Mouse (Mus musculus): ENCODE data around the gene Triobp. TPM values are rescaled to one million over a fixed set of nuclear protein-coding genes. Genes with fewer than 3 reads are reported as not detected.

Triobp gene
- polyA plus RNA-seq, 1 experiment from 2014 or later: 35.4 TPM

GRCm38 (mm10) chr15:79037913-79038328 is 90.4 kb downstream of the Triobp start:
- H3K4me3 ChIP-seq (ENCODE audit: low read depth, low read length): no peak overlapping the region
- H3K27me3 ChIP-seq (ENCODE audit: control insufficient read depth, insufficient read depth, low read length): peaks cover 18% of the 10 kb centered on the region
- peak; percentile 13; the same call in 1 of the 2 replicates for ATAC-seq (ENCODE audit: low read depth)
- no peak overlapping the region for H3K9ac ChIP-seq (replicated peaks; ENCODE audit: low read depth, low read length)
- H3K9me3 ChIP-seq (ENCODE audit: control insufficient read depth, low read length): no peaks in the 10 kb centered on the region
- peaks cover 7% of the 10 kb centered on the region; the same call in 1 of the 2 replicates for H3K4me1 ChIP-seq (ENCODE audit: control insufficient read depth, insufficient read depth, low read length)
- H3K36me3 ChIP-seq (ENCODE audit: control insufficient read depth, insufficient read depth, low read length): no peaks in the 10 kb centered on the region
- WGBS: 14% methylated on average over 14 of the region's 14 CpGs
- peak overlapping the region; percentile 24; the same call in 1 of the 2 replicates for H3K4me2 ChIP-seq (ENCODE audit: low read depth, low read length)
- H3K27ac ChIP-seq (ENCODE audit: low read depth, low read length): no peak overlapping the region

GRCm38 (mm10) chr15:79038331-79038730 is 90.8 kb downstream of the Triobp start:
- H3K9me3 ChIP-seq (ENCODE audit: control insufficient read depth, low read length): no peaks in the 10 kb centered on the region
- H3K9ac ChIP-seq (replicated peaks; ENCODE audit: low read depth, low read length): no peak overlapping the region
- H3K36me3 ChIP-seq (ENCODE audit: control insufficient read depth, insufficient read depth, low read length): no peaks in the 10 kb centered on the region
- H3K27me3 ChIP-seq (ENCODE audit: control insufficient read depth, insufficient read depth, low read length): peaks cover 22% of the 10 kb centered on the region
- no peak overlapping the region for H3K4me3 ChIP-seq (ENCODE audit: low read depth, low read length)
- no peak for ATAC-seq (ENCODE audit: low read depth)
- H3K4me2 ChIP-seq (ENCODE audit: low read depth, low read length): no peak overlapping the region
- 58% methylated on average over 10 of the region's 10 CpGs for WGBS
- peaks cover 10% of the 10 kb centered on the region; the same call in 1 of the 2 replicates for H3K4me1 ChIP-seq (ENCODE audit: control insufficient read depth, insufficient read depth, low read length)
- no peak overlapping the region for H3K27ac ChIP-seq (ENCODE audit: low read depth, low read length)

- Histone ChIP-seq H3K4me1 (ENCODE audit: control insufficient read depth, insufficient read depth, low read length) (peaks cover 10% of the 10 kb centered on the region; the same call in 1 of the 2 replicates), H3K9me3 (ENCODE audit: control insufficient read depth, low read length) (no peaks in the 10 kb centered on the region), H3K9ac (replicated peaks; ENCODE audit: low read depth, low read length) (no peak overlapping the region), H3K4me3 (ENCODE audit: low read depth, low read length) (no peak overlapping the region), H3K36me3 (ENCODE audit: control insufficient read depth, insufficient read depth, low read length) (no peaks in the 10 kb centered on the region), H3K27me3 (ENCODE audit: control insufficient read depth, insufficient read depth, low read length) (peaks cover 27% of the 10 kb centered on the region), H3K4me2 (ENCODE audit: low read depth, low read length) (no peak overlapping the region), H3K27ac (ENCODE audit: low read depth, low read length) (no peak overlapping the region)
- peak; percentile 29; the same call in 1 of the 2 replicates for ATAC-seq (ENCODE audit: low read depth)
- WGBS: 27% methylated on average over 7 of the region's 7 CpGs
Measured at GRCm38 (mm10) chr15:79038853-79039252, 91.3 kb downstream of the Triobp start.

GRCm38 (mm10) chr15:79040501-79041416 is 93.2 kb downstream of the Triobp start:
- WGBS: 19% methylated on average over 24 of the region's 24 CpGs
- H3K4me2 ChIP-seq (ENCODE audit: low read depth, low read length): peak overlapping the region; percentile 37
- no peak overlapping the region for H3K27ac ChIP-seq (ENCODE audit: low read depth, low read length)
- no peaks in the 10 kb centered on the region for H3K9me3 ChIP-seq (ENCODE audit: control insufficient read depth, low read length)
- H3K4me3 ChIP-seq (ENCODE audit: low read depth, low read length): peak overlapping the region; percentile 9; the same call in 1 of the 2 replicates
- peaks cover 27% of the 10 kb centered on the region for H3K27me3 ChIP-seq (ENCODE audit: control insufficient read depth, insufficient read depth, low read length)
- ATAC-seq (ENCODE audit: low read depth): no peak
- no peaks in the 10 kb centered on the region for H3K36me3 ChIP-seq (ENCODE audit: control insufficient read depth, insufficient read depth, low read length)
- peaks cover 10% of the 10 kb centered on the region; the same call in 1 of the 2 replicates for H3K4me1 ChIP-seq (ENCODE audit: control insufficient read depth, insufficient read depth, low read length)
- H3K9ac ChIP-seq (replicated peaks; ENCODE audit: low read depth, low read length): peak overlapping the region; percentile 25; the same call in 1 of the 2 replicates

GRCm38 (mm10) chr15:79041585-79041984 is 94.1 kb downstream of the Triobp start, which contains the start of gene Galr3:
TSS of gene Galr3 (plus strand) at chr15:79041885.
- Histone ChIP-seq H3K27me3 (ENCODE audit: control insufficient read depth, insufficient read depth, low read length) (peaks cover 27% of the 10 kb centered on the region), H3K27ac (ENCODE audit: low read depth, low read length) (peak within 1 kb of the TSS; percentile 28; the same call in 1 of the 2 replicates), H3K4me1 (ENCODE audit: control insufficient read depth, insufficient read depth, low read length) (peaks cover 10% of the 10 kb centered on the region; the same call in 1 of the 2 replicates), H3K9ac (replicated peaks; ENCODE audit: low read depth, low read length) (peak within 1 kb of the TSS; percentile 67), H3K36me3 (ENCODE audit: control insufficient read depth, insufficient read depth, low read length) (no peaks in the 10 kb centered on the region), H3K4me3 (ENCODE audit: low read depth, low read length) (peak within 1 kb of the TSS; percentile 52), H3K9me3 (ENCODE audit: control insufficient read depth, low read length) (no peaks in the 10 kb centered on the region), H3K4me2 (ENCODE audit: low read depth, low read length) (peak within 1 kb of the TSS; percentile 89)
- ATAC-seq (ENCODE audit: low read depth): no peak
- 78% methylated on average over 5 of the region's 6 CpGs for WGBS

- H3K27ac ChIP-seq (ENCODE audit: low read depth, low read length): peak overlapping the region; percentile 28; the same call in 1 of the 2 replicates
- peak overlapping the region; percentile 89 for H3K4me2 ChIP-seq (ENCODE audit: low read depth, low read length)
- WGBS: under 1% methylated on average over 85 of the region's 105 CpGs
- ATAC-seq (ENCODE audit: low read depth): peak; percentile 36; the same call in 1 of the 2 replicates
- H3K27me3 ChIP-seq (ENCODE audit: control insufficient read depth, insufficient read depth, low read length): peaks cover 27% of the 10 kb centered on the region
- no peaks in the 10 kb centered on the region for H3K36me3 ChIP-seq (ENCODE audit: control insufficient read depth, insufficient read depth, low read length)
- peak overlapping the region; percentile 52 for H3K4me3 ChIP-seq (ENCODE audit: low read depth, low read length)
- H3K9ac ChIP-seq (replicated peaks; ENCODE audit: low read depth, low read length): peak overlapping the region; percentile 67
- H3K9me3 ChIP-seq (ENCODE audit: control insufficient read depth, low read length): no peaks in the 10 kb centered on the region
- peaks cover 7% of the 10 kb centered on the region; the same call in 1 of the 2 replicates for H3K4me1 ChIP-seq (ENCODE audit: control insufficient read depth, insufficient read depth, low read length)
Measured at GRCm38 (mm10) chr15:79042721-79043491, 95.4 kb downstream of the Triobp start.

GRCm38 (mm10) chr15:79044837-79045236 is 97.3 kb downstream of the Triobp start:
- Histone ChIP-seq H3K9ac (replicated peaks; ENCODE audit: low read depth, low read length) (peak overlapping the region; percentile 4; the same call in 1 of the 2 replicates), H3K4me1 (ENCODE audit: control insufficient read depth, insufficient read depth, low read length) (0 out of 2 replicates have a peak, but pooled peaks cover 6% of the 10 kb centered on the region), H3K27ac (ENCODE audit: low read depth, low read length) (no peak overlapping the region), H3K27me3 (ENCODE audit: control insufficient read depth, insufficient read depth, low read length) (peaks cover 27% of the 10 kb centered on the region), H3K4me2 (ENCODE audit: low read depth, low read length) (no peak overlapping the region), H3K36me3 (ENCODE audit: control insufficient read depth, insufficient read depth, low read length) (no peaks in the 10 kb centered on the region), H3K4me3 (ENCODE audit: low read depth, low read length) (no peak overlapping the region), H3K9me3 (ENCODE audit: control insufficient read depth, low read length) (no peaks in the 10 kb centered on the region)
- 3% methylated on average over 4 of the region's 4 CpGs for WGBS
- peak; percentile 61 for ATAC-seq (ENCODE audit: low read depth)

- Histone ChIP-seq H3K27me3 (ENCODE audit: control insufficient read depth, insufficient read depth, low read length) (peaks cover 6% of the 10 kb centered on the region), H3K9ac (replicated peaks; ENCODE audit: low read depth, low read length) (no peak overlapping the region), H3K36me3 (ENCODE audit: control insufficient read depth, insufficient read depth, low read length) (0 out of 2 replicates have a peak, but pooled peaks cover 4% of the 10 kb centered on the region), H3K4me1 (ENCODE audit: control insufficient read depth, insufficient read depth, low read length) (0 out of 2 replicates have a peak, but pooled peaks cover 1% of the 10 kb centered on the region), H3K27ac (ENCODE audit: low read depth, low read length) (no peak overlapping the region), H3K4me3 (ENCODE audit: low read depth, low read length) (no peak overlapping the region), H3K9me3 (ENCODE audit: control insufficient read depth, low read length) (no peaks in the 10 kb centered on the region), H3K4me2 (ENCODE audit: low read depth, low read length) (no peak overlapping the region)
- WGBS: 53% methylated on average over 4 of the region's 4 CpGs
- no peak for ATAC-seq (ENCODE audit: low read depth)
Measured at GRCm38 (mm10) chr15:79048186-79048585, 100.7 kb downstream of the Triobp start.

Measured in neural tube, embryonic 14.5 days (tissue).